Mouse (Mus musculus) erythroblast, embryonic 14.5 days (primary cell): ENCODE results near the gene Pla1a.
"Not testable (repeated sequence)": the region's sequence is repeated elsewhere in the genome, so short reads cannot be mapped to it uniquely, and the experiment has no call there.

ENCODE experiments used
- GATA1 ChIP-seq: IDR thresholded peaks from 2 replicates; pipeline ENCODE4 v1.6.1; 2012; ENCODE audit warnings: low read length, inconsistent platforms, mixed read lengths
- TAL1 ChIP-seq: IDR thresholded peaks from 3 replicates; pipeline ENCODE4 v1.6.1; 2012; ENCODE audit warnings: low read length, inconsistent platforms, mixed read lengths

DNA sequence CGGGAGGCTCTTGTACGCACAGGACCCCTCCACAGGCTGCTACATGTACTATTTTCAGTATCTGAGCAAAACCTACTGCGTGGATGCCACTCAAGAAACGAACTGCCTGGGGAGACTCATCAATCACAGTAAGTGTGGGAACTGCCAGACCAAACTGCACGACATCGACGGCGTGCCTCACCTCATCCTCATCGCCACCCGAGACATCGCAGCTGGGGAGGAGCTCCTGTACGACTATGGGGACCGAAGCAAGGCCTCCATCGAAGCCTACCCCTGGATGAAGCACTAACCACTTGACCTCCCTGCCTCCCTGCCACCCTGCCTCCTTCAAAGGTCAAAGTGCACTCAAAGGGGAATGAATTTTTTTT is 44.3 kb upstream of the Pla1a start:
- TF ChIP-seq TAL1, GATA1: not testable (repeated sequence)
